Mouse (Mus musculus): Measurements from ENCODE around the gene Cetn3.

Gene Cetn3

GRCm38 (mm10) chr13:81782971-81783404, at the start of gene Cetn3:
Gene Cetn3 (plus strand): TSS chr13:81783077.
- DNase-seq (ENCODE audit: low read depth, low spot score) = peak; percentile 97

DNA sequence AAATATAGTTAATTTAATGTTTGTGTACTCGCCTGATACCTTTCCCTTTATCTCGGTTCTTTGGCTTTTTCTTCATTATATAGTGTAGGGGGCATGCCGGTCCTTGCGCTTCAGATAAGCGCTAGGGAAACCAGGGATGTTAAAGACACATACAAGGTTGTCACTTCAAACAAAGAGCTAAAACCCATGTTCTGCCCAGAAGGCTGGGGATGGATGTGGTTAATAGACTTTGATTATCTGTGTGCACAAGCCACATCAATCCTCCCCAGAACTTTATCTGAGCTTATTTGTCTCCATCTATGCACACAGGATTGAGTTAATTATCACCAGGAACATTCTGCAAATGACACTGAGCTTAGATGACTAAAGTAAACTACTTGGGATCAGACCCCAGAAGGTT, 46.3 kb upstream of the Cetn3 start:
- no peak for DNase-seq (ENCODE audit: low read depth, low spot score)

DNA sequence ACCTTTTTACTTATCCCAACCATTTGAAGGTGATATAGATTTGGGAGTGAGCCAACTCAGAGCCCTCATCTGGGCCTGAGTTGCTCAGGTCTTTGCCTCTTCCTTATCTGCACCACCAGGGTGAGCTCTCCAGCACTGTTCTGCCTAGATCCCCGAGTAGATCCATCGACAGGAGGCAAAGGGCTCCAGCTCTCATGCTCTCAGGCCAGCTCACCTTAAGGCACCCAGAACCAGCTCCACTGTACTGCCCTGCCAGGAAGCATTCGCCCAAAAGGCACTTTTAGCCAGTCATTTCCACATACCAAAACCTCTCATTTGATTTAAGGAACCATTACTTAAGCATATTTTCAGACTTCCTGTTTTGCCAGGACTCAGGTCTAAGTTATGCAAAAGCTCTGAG, 42.0 kb upstream of the Cetn3 start:
- DNase-seq (ENCODE audit: low read depth, low spot score) = no peak

GRCm38 (mm10) chr13:81743391-81744091, 39.3 kb upstream of the Cetn3 start:
- DNase-seq (ENCODE audit: low read depth, low spot score) = no peak

GRCm38 (mm10) chr13:81744092-81744396, 38.8 kb upstream of the Cetn3 start:
- DNase-seq (ENCODE audit: low read depth, low spot score) = no peak

DNA sequence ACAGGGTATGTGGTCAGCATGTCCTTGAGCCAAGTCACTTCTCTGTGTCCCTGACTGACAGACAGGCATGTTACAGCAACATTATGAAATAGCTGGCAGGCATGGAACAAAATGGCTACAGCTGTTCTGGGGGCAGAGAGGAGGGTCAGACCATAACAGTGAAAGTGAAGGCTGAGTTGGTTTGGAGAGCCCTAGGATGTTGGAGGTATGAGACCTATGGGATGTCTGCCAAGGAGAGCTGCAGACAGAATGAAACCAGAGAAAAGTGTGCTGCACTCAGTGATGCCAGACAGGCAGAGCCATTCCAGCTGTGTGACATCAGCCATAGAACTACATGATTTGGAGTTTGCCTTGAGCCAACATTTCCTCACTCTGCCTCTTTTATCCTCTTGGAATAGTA, 28.0 kb upstream of the Cetn3 start:
- no peak for DNase-seq (ENCODE audit: low read depth, low spot score)

- DNase-seq (ENCODE audit: low read depth, low spot score) = no peak
Observed at GRCm38 (mm10) chr13:81755324-81755723, 27.6 kb upstream of the Cetn3 start.

GRCm38 (mm10) chr13:81757058-81757660, 25.7 kb upstream of the Cetn3 start:
- DNase-seq (ENCODE audit: low read depth, low spot score) = no peak

DNA sequence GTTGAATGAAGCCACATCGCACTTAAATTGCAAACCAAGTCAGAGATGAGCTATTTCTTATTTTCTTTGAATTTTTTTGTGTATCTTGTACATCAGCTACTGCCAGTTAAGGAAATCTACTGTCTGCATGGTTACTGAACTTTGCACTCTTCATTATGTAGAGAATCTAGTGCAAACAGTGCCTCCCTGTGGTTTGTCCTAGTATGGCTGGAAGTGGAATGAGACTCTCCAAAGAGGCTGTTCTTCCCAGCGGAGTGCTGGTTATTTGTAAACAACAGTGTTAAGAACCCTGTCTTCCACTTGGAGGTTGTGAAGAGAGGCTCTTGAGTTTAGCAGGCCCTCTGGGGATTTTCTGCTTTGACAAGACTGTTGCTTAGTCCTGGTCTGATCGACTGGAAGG, 22.5 kb upstream of the Cetn3 start:
- DNase-seq (ENCODE audit: low read depth, low spot score) = peak; percentile 23

- peak; percentile 48 for DNase-seq (ENCODE audit: low read depth, low spot score)
Observed at GRCm38 (mm10) chr13:81761566-81762186, 21.2 kb upstream of the Cetn3 start.

DNA sequence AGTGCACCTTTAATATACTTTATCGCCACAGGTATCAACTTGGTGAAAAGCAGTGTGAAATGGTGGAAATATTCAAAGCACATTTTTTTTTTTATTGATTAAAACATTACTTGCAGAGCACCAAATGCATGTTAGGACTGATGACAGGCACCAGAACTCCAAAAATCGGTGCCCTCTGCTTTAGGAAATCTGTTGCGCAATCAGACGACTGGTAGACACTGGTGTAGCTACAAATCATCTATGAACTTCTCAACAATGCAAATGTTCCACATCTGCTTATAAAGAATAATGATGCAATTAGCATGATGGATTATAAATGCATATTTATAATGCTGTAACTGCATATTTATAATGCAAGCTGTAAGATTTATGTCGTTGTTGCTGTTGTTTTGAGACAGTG, 18.7 kb upstream of the Cetn3 start:
- no peak for DNase-seq (ENCODE audit: low read depth, low spot score)

- DNase-seq (ENCODE audit: low read depth, low spot score) = peak; percentile 51
Observed at GRCm38 (mm10) chr13:81767038-81767659, 15.7 kb upstream of the Cetn3 start.

DNA sequence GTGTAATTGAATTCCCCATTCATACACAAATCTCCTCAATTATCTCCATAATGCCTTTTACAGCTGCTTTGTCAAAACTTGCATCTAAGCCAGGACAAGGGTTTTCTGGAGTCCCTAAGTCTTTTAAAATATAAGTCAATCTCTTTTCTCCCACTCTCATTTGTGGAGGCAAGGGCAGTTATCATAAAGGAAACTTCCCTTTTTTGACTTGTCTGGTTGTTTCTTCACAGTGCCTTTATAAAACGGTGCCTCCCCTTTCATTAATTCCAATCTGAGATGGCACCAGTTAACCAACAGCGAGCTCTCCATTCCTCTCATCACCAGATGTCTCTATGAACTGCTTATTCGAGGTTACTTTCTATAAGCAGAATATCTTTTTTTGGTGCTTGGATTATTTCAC, 6.7 kb upstream of the Cetn3 start:
- no peak for DNase-seq (ENCODE audit: low read depth, low spot score)

GRCm38 (mm10) chr13:81782475-81782874, 402 bp upstream of the Cetn3 start:
- DNase-seq (ENCODE audit: low read depth, low spot score) = no peak

DNA sequence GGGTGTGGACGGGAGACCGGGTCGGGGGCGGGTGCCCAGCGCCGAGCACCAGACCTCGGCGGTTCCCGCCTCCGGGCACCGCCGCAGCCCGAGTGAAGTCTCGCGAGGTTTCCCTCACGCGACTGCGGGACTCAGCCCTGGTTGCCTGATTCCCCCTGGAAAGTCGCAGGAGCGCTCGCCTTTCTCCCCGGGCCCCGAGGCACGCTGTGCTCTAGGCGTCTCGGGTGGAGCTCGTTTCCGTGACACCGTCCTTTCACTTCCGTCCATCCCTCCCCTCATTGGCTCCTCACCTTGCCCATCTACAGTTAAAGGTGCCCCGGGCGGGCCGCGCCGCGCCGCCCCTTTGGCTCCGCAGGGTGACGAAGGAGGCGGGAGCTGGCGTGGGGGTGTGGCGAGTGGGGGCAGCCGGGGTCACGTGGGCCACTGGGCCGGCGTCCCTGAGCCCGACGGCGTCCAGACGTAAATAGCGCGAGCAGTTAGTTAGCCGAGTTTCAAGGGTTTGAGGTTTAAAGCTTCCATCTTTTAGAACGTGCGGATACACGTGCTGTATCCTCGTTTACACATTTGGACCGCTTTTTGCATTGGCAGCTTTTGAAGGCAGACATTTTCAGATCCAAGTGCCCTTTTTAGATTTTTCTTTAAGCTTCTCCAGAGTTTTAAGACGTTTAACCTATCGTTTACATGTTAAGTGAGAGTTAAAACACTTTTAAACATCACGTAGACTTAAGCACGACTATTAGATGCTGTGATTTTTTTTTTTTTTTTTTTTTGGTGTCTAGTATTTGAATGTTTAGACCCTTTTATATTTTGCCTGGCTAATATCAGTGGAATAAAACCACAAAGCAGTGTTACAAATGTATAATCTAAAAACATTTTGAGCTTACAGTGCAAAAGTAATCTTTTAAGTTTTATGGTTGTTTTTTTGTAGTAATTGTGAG, 797 bp downstream of the Cetn3 start:
- DNase-seq (ENCODE audit: low read depth, low spot score) = peak; percentile 98

DNA sequence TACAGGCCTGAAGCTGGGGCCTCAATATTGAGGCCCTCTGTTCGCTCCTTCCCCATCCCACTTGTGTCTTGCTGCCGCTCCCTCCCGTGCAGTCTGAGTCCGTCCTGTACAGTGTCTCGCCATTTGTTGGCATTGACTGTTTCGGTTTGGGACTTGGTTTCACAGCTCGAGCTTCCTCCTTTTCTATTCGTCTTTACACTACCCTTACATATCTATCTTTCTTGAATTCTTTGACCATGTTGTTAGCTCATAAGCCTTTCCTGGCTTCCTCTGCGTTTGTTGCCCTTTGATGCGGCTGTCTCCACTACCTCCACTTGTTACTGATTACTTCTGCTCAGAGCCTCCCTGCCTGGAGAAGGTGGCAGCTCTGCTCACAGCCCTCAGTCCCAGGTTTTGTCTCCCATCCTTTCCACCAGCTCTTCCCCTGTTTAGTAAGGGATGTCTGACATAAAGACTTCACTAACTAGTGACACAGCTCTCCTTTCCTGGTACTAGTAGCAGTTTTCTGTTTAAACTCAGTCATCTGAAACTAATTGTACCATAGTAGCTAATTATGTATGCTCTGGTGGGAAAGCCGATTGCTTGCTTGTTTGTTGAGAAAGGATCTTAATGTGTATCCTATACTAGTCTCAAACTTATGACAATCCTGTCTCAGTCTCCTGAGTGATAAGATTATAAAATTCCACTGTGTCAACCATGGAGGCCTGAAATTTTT, 3.0 kb downstream of the Cetn3 start:
- no peak for DNase-seq (ENCODE audit: low read depth, low spot score)

DNA sequence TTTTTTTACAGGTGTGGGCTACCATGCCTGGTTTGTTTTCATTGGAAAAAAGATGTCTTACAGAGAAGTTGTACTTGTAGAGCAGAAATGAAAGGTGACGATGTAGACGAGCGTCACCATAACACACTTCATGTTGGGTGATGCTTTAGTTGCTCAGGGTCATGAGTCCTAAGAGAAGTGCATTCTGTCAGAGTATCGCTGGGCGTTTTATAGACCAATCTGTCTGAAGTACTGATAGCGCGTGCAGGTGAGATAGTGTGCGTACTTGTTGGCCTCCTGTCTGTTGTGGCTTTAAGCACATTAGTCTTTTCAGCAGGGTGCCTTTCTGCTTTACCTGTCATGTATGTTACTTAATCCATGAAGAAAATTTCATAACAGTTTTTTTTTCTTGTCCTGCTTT, 7.3 kb downstream of the Cetn3 start:
- no peak for DNase-seq (ENCODE audit: low read depth, low spot score)

- DNase-seq (ENCODE audit: low read depth, low spot score) = no peak
Observed at GRCm38 (mm10) chr13:81791861-81792260, 9.0 kb downstream of the Cetn3 start.

- DNase-seq (ENCODE audit: low read depth, low spot score) = peak; percentile 42
Observed at GRCm38 (mm10) chr13:81793850-81794249, 11.0 kb downstream of the Cetn3 start.

DNA sequence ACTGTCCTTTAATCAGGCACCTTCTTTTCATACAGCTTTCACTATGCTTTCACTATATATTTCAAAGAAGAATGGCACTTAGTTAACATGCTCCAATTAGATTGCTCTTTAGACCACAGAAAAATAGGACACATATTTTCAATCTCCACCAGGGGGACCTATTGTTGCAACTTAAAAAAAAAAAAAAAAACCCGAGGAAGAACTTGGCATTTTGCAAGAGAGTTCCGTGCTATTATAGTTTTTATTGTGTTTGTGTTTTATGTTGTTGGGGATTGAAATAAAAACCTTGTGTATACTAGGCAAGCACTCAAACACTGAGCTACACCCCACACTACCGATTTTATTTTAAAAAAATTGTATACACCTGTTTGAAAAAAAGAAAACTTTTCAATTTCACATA, 18.2 kb downstream of the Cetn3 start:
- peak; percentile 33 for DNase-seq (ENCODE audit: low read depth, low spot score)

DNA sequence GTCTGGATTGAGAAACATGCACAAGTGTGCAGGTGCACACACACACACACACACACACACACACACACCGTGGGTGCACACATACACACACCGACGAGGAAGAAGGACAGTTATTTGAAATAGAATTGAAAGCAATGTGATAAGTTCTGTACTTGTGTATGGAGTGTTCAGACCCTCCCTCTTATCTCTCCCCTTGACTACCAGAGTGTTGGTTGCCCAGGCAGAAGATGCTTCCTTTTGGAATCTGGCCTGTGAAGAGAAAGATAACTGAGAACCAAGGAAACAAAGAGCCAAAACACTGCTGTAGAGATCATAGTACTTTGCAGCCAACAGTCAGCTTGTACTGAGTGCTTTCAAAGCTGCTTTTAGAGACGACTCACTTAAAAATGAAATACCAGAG, 20.8 kb downstream of the Cetn3 start:
- DNase-seq (ENCODE audit: low read depth, low spot score) = no peak

All from CD4-positive helper T cell, adult 2 months (primary cell).